Mouse (Mus musculus): ENCODE measurements around the gene Uap1l1. TPM values are rescaled to one million over a fixed set of nuclear protein-coding genes. Genes with fewer than 3 reads are reported as not detected.

The Uap1l1 gene
- polyA plus RNA-seq, 1 experiment from 2014 or later = 17.8 TPM

DNA sequence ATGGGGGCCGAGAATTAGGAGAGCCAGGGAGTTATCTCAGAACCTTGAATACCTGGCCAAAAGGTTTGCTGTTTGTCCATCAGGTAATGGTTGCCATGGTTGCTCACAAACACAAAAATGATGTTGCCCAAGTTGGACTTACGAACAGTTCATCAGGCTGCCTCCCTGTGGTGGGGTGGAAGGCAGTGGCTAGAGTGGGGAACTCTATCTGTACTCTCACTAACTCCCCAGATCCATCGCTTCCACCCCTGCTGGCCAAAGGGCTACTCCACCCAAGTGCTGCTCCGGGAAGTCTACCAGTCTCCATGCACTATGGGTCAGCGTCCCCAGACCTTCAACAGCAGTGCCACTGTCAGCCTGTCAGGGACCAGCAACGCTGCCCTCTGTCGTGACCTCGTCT, 33.6 kb upstream of the Uap1l1 start, which contains the start of gene Npdc1:
Gene Npdc1 (plus strand): TSS at position 301 of the 400 bp plus-strand sequence.
- Histone ChIP-seq H3K27me3 (replicated peaks; ENCODE audit: control insufficient read depth, insufficient read depth, low read length) (peaks cover 93% of the 10 kb centered on the region), H3K36me3 (ENCODE audit: control insufficient read depth, insufficient read depth, low read length) (no peaks in the 10 kb centered on the region), H3K4me1 (replicated peaks; ENCODE audit: control insufficient read depth, insufficient read depth, low read length) (peaks cover 5% of the 10 kb centered on the region), H3K4me2 (no peak within 1 kb of the TSS), H3K9me3 (ENCODE audit: control insufficient read depth, low read length) (no peaks in the 10 kb centered on the region), H3K27ac (ENCODE audit: low read depth, low read length) (no peak within 1 kb of the TSS), H3K4me3 (ENCODE audit: low read depth, low read length) (no peak within 1 kb of the TSS), H3K9ac (ENCODE audit: low read depth, low read length) (no peak within 1 kb of the TSS)
- WGBS = 59% methylated on average over 8 of the region's 8 CpGs
- ATAC-seq (replicated peaks; ENCODE audit: low FRiP score) (no peak), DNase-seq (ENCODE audit: low spot score) (no peak)

GRCm38 (mm10) chr2:25398065-25398464, 32.6 kb upstream of the Uap1l1 start:
- WGBS = 84% methylated on average over 7 of the region's 7 CpGs
- no peak for DNase-seq (ENCODE audit: low spot score)
- no peak overlapping the region for H3K9ac ChIP-seq (ENCODE audit: low read depth, low read length)
- H3K4me1 ChIP-seq (replicated peaks; ENCODE audit: control insufficient read depth, insufficient read depth, low read length) = peaks cover 5% of the 10 kb centered on the region
- no peak overlapping the region for H3K4me2 ChIP-seq
- H3K27ac ChIP-seq (ENCODE audit: low read depth, low read length) = no peak overlapping the region
- no peaks in the 10 kb centered on the region for H3K9me3 ChIP-seq (ENCODE audit: control insufficient read depth, low read length)
- peaks cover 85% of the 10 kb centered on the region for H3K27me3 ChIP-seq (replicated peaks; ENCODE audit: control insufficient read depth, insufficient read depth, low read length)
- ATAC-seq (replicated peaks; ENCODE audit: low FRiP score) = no peak
- no peaks in the 10 kb centered on the region for H3K36me3 ChIP-seq (ENCODE audit: control insufficient read depth, insufficient read depth, low read length)
- no peak overlapping the region for H3K4me3 ChIP-seq (ENCODE audit: low read depth, low read length)

DNA sequence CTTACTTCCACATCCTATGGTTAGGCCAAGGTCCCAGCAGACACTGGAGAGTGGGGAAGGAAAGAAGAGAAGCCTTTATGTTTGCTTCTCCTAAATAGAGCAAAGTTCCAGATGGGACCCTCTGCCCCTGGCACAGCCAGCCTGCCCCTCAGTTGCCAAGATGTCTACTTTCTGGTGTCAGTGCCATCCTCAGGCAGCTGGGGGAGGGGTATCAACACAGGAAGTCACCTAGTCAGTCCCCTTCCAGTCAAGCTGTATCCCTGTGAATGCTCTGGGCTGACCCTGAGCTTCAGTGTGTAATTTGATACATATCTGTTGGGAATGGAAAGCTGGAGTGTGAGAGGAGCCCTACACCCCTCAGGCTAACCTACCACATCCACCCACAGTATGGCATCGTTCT, 31.5 kb upstream of the Uap1l1 start:
- ATAC-seq (replicated peaks; ENCODE audit: low FRiP score) (no peak), DNase-seq (ENCODE audit: low spot score) (no peak)
- Histone ChIP-seq H3K4me3 (ENCODE audit: low read depth, low read length) (no peak overlapping the region), H3K9ac (ENCODE audit: low read depth, low read length) (no peak overlapping the region), H3K4me1 (replicated peaks; ENCODE audit: control insufficient read depth, insufficient read depth, low read length) (peaks cover 5% of the 10 kb centered on the region), H3K36me3 (ENCODE audit: control insufficient read depth, insufficient read depth, low read length) (no peaks in the 10 kb centered on the region), H3K27ac (ENCODE audit: low read depth, low read length) (no peak overlapping the region), H3K4me2 (no peak overlapping the region), H3K27me3 (replicated peaks; ENCODE audit: control insufficient read depth, insufficient read depth, low read length) (peaks cover 78% of the 10 kb centered on the region), H3K9me3 (ENCODE audit: control insufficient read depth, low read length) (no peaks in the 10 kb centered on the region)
- 41% methylated on average over 1 of the region's 1 CpGs for WGBS

DNA sequence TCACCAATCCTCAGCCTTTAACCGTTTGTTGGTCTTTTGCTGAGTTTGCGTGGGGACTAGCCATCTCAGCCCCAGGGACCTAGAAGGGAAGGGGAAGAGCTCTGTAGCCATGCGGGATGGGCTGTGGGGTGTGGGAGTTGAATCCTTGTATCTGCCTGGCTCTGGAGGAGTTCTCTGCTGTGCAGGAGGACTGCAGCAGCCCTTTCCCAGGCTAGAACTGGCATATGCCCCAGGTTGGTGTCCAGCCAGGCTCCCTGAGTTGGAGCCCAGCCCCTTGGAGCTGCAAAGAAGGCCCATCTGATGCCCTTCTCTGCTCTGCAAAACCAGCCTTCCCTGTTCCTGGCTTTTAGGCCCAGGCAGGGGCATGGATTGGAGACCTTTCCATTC, 31.1 kb upstream of the Uap1l1 start:
- peaks cover 74% of the 10 kb centered on the region for H3K27me3 ChIP-seq (replicated peaks; ENCODE audit: control insufficient read depth, insufficient read depth, low read length)
- H3K27ac ChIP-seq (ENCODE audit: low read depth, low read length) = no peak overlapping the region
- DNase-seq (ENCODE audit: low spot score) = no peak
- ATAC-seq (replicated peaks; ENCODE audit: low FRiP score) = no peak
- WGBS = 16% methylated on average over 3 of the region's 3 CpGs
- H3K9me3 ChIP-seq (ENCODE audit: control insufficient read depth, low read length) = no peaks in the 10 kb centered on the region
- peaks cover 5% of the 10 kb centered on the region for H3K4me1 ChIP-seq (replicated peaks; ENCODE audit: control insufficient read depth, insufficient read depth, low read length)
- no peaks in the 10 kb centered on the region for H3K36me3 ChIP-seq (ENCODE audit: control insufficient read depth, insufficient read depth, low read length)
- H3K4me2 ChIP-seq = peak overlapping the region; percentile 92
- H3K4me3 ChIP-seq (ENCODE audit: low read depth, low read length) = no peak overlapping the region
- H3K9ac ChIP-seq (ENCODE audit: low read depth, low read length) = no peak overlapping the region

GRCm38 (mm10) chr2:25395721-25396596, 30.5 kb upstream of the Uap1l1 start, which contains the start of gene Entpd2:
Gene Entpd2 (plus strand): TSS chr2:25395874.
- Histone ChIP-seq H3K36me3 (ENCODE audit: control insufficient read depth, insufficient read depth, low read length) (no peaks in the 10 kb centered on the region), H3K27me3 (replicated peaks; ENCODE audit: control insufficient read depth, insufficient read depth, low read length) (peaks cover 71% of the 10 kb centered on the region), H3K4me1 (replicated peaks; ENCODE audit: control insufficient read depth, insufficient read depth, low read length) (peaks cover 5% of the 10 kb centered on the region), H3K9me3 (ENCODE audit: control insufficient read depth, low read length) (no peaks in the 10 kb centered on the region), H3K9ac (ENCODE audit: low read depth, low read length) (no peak within 1 kb of the TSS), H3K4me3 (ENCODE audit: low read depth, low read length) (peak within 1 kb of the TSS; percentile 49), H3K27ac (ENCODE audit: low read depth, low read length) (no peak within 1 kb of the TSS), H3K4me2 (peak within 1 kb of the TSS; percentile 92)
- 3% methylated on average over 57 of the region's 57 CpGs for WGBS
- DNase-seq (ENCODE audit: low spot score) (no peak), ATAC-seq (replicated peaks; ENCODE audit: low FRiP score) (peak; percentile 57)

DNA sequence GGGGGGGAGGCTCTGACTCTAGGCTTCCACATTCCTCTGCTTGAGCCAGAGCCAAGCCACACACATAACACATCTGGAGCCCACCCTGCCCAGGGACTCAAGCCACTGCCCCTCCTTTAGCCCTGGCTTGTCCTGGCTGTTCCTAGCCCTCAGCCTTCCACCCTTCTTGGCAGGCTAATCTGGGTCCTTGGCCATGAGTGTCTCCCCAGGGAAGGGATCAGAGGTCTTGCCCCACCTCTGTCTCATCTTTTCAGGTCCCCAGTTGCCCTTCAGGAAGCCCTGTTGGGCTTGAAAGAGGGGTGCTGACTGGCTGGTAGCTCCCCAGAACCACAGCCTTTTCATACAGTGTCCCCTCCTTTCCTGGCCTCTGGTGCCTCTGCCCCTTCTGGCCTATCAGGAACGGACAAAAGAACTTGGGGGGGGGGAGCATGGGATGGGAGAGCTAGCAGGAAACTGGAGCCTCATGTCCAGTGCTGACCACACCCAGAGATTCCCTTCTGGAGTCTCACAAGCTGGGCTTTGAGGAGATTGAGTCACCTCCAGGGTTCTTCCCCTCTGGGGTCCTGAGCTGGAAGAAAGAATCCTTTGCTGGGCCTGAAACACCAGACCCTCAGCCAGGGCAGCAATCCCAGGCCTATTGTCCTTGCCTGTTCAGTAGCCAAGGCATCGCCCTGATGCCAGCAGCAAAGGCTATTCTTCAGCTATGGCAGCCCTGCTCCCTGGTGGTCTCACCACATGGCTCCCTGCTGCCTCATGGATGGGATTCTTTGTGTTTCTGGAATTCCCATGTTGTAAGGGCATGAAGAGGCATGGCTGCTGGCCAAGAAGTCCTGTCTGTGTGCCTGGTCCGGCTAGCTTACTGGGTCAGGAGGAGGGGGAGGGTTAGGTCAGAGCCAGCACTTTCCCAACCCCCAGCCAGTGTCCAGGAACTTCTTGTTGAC, 29.1 kb upstream of the Uap1l1 start:
- no peaks in the 10 kb centered on the region for H3K36me3 ChIP-seq (ENCODE audit: control insufficient read depth, insufficient read depth, low read length)
- H3K27me3 ChIP-seq (replicated peaks; ENCODE audit: control insufficient read depth, insufficient read depth, low read length) = peaks cover 57% of the 10 kb centered on the region
- no peak overlapping the region for H3K9ac ChIP-seq (ENCODE audit: low read depth, low read length)
- H3K4me2 ChIP-seq = no peak overlapping the region
- 51% methylated on average over 3 of the region's 3 CpGs for WGBS
- no peak for DNase-seq (ENCODE audit: low spot score)
- H3K27ac ChIP-seq (ENCODE audit: low read depth, low read length) = no peak overlapping the region
- H3K9me3 ChIP-seq (ENCODE audit: control insufficient read depth, low read length) = no peaks in the 10 kb centered on the region
- peaks cover 5% of the 10 kb centered on the region for H3K4me1 ChIP-seq (replicated peaks; ENCODE audit: control insufficient read depth, insufficient read depth, low read length)
- no peak for ATAC-seq (replicated peaks; ENCODE audit: low FRiP score)
- no peak overlapping the region for H3K4me3 ChIP-seq (ENCODE audit: low read depth, low read length)

GRCm38 (mm10) chr2:25391266-25391665, 25.8 kb upstream of the Uap1l1 start:
- no peak overlapping the region for H3K4me2 ChIP-seq
- H3K4me1 ChIP-seq (replicated peaks; ENCODE audit: control insufficient read depth, insufficient read depth, low read length) = peaks cover 5% of the 10 kb centered on the region
- no peak overlapping the region for H3K9ac ChIP-seq (ENCODE audit: low read depth, low read length)
- no peak overlapping the region for H3K27ac ChIP-seq (ENCODE audit: low read depth, low read length)
- H3K9me3 ChIP-seq (ENCODE audit: control insufficient read depth, low read length) = no peaks in the 10 kb centered on the region
- H3K27me3 ChIP-seq (replicated peaks; ENCODE audit: control insufficient read depth, insufficient read depth, low read length) = peaks cover 24% of the 10 kb centered on the region
- ATAC-seq (replicated peaks; ENCODE audit: low FRiP score) (no peak), DNase-seq (ENCODE audit: low spot score) (no peak)
- no peaks in the 10 kb centered on the region for H3K36me3 ChIP-seq (ENCODE audit: control insufficient read depth, insufficient read depth, low read length)
- no peak overlapping the region for H3K4me3 ChIP-seq (ENCODE audit: low read depth, low read length)
- 68% methylated on average over 5 of the region's 5 CpGs for WGBS

GRCm38 (mm10) chr2:25384492-25384891, 19.0 kb upstream of the Uap1l1 start:
- Histone ChIP-seq H3K4me2 (no peak overlapping the region), H3K27me3 (replicated peaks; ENCODE audit: control insufficient read depth, insufficient read depth, low read length) (0 out of 2 replicates have a peak, but pooled peaks cover 2% of the 10 kb centered on the region), H3K9me3 (ENCODE audit: control insufficient read depth, low read length) (no peaks in the 10 kb centered on the region), H3K36me3 (ENCODE audit: control insufficient read depth, insufficient read depth, low read length) (no peaks in the 10 kb centered on the region), H3K4me1 (replicated peaks; ENCODE audit: control insufficient read depth, insufficient read depth, low read length) (no peaks in the 10 kb centered on the region), H3K9ac (ENCODE audit: low read depth, low read length) (no peak overlapping the region), H3K4me3 (ENCODE audit: low read depth, low read length) (no peak overlapping the region), H3K27ac (ENCODE audit: low read depth, low read length) (no peak overlapping the region)
- ATAC-seq (replicated peaks; ENCODE audit: low FRiP score) (no peak), DNase-seq (ENCODE audit: low spot score) (no peak)
- WGBS = 66% methylated on average over 5 of the region's 5 CpGs
